Mouse (Mus musculus) liver, adult 2 months (tissue): Measurements from ENCODE around the gene Per2.

Experiments
- CTCF ChIP-seq: fragments of 200-500 bp; IDR thresholded peaks from 2 replicates; pipeline ENCODE4 v1.5.1; 2011; ENCODE audit warnings: low read depth, low read length, control low read depth
- POLR2A ChIP-seq: fragments of 200-500 bp; IDR thresholded peaks from 2 replicates; pipeline ENCODE4 v1.6.1; 2011; ENCODE audit warnings: low read length, control low read depth; ENCODE audit not compliant: insufficient read depth; ENCODE audit errors: extremely low read depth

DNA sequence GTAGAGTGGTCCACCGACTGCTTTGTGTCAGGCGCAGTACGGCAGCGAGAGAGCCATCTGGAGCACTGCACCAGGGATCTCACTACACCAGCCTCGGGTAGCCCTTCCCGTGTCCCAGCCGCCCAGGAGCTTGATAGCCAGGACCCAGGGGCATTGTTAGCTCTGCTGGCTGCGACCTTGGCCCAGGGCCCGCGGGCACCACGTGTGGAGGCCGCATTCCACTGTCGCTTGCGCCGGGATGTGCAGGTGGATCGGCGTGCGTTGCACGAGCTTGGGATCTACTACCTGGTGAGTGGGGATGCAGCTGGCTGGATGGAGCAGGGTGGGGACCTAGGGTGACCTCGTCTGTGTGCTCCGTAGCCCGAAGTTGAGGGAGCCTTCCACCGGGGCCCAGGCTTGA lies 89.1 kb downstream of the Per2 start:
- no peak for TF ChIP-seq CTCF
- TF ChIP-seq POLR2A: no peak
